Mouse (Mus musculus) brown adipose tissue, adult 24 weeks (tissue): Measurements from ENCODE around the gene Ush2a. TPM values are rescaled to one million over a fixed set of nuclear protein-coding genes. Genes with fewer than 3 reads are reported as not detected.
A peak's percentile ranks its signal among the peaks of the same experiment; 100 is the strongest.

Experiments
- H3K27ac ChIP-seq: fragments of 200-500 bp; replicated peaks from 2 replicates; pipeline ENCODE4 v1.5.1; 2012; ENCODE audit warnings: low read depth, mild to moderate bottlenecking, low read length
- H3K4me1 ChIP-seq: fragments of 200-500 bp; 2 replicates; pipeline ENCODE4 v1.6.1; 2012; ENCODE audit warnings: low read length, mixed read lengths; ENCODE audit not compliant: control insufficient read depth, insufficient read depth, insufficient read length
- H3K4me3 ChIP-seq: fragments of 200-500 bp; 2 replicates; pipeline ENCODE4 v1.5.1; 2012; ENCODE audit warnings: low read depth, mild to moderate bottlenecking, low read length, moderate library complexity; ENCODE audit not compliant: insufficient read depth
- polyA plus RNA-seq: library from polyadenylated mRNA; stranded (reverse); fragments of >200 nt; gene quantifications from 2 replicates; pipeline ENCODE4 v1.2.4, GENCODE M21; 2012; ENCODE audit not compliant: missing spikeins, insufficient read depth, insufficient read length

Gene Ush2a
- polyA plus RNA-seq, 1 experiment = not detected

DNA sequence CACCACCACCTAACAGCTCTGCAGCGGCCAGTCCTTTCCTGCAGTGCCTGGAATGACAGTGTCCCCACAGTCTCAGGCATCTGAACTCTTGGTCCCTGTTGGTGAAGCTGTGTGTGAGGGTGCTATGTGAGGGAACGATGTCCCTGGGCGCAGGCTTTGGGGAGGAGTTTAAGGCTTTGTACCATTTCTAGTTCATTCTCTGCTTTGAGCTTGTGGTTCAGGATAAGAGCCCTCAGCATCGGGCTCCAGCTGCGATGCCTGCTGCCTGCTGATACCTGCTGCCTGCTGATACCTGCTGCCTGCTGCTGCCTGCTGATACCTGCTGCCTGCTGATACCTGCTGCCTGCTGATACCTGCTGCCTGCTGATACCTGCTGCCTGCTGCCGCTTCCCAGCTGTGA, 711.3 kb downstream of the Ush2a start:
- no peak overlapping the region for H3K4me3 ChIP-seq
- H3K27ac ChIP-seq = no peak overlapping the region
- H3K4me1 ChIP-seq = no peaks in the 10 kb centered on the region

- no peaks in the 10 kb centered on the region for H3K4me1 ChIP-seq
- H3K4me3 ChIP-seq = no peak overlapping the region
- no peak overlapping the region for H3K27ac ChIP-seq
These were observed 712.1 kb downstream of the Ush2a start for GRCm38 (mm10) chr1:188973926-188974325.

- Histone ChIP-seq H3K4me3 (no peak overlapping the region), H3K4me1 (no peaks in the 10 kb centered on the region), H3K27ac (no peak overlapping the region)
These were observed 718.2 kb downstream of the Ush2a start for GRCm38 (mm10) chr1:188980050-188980449.

DNA sequence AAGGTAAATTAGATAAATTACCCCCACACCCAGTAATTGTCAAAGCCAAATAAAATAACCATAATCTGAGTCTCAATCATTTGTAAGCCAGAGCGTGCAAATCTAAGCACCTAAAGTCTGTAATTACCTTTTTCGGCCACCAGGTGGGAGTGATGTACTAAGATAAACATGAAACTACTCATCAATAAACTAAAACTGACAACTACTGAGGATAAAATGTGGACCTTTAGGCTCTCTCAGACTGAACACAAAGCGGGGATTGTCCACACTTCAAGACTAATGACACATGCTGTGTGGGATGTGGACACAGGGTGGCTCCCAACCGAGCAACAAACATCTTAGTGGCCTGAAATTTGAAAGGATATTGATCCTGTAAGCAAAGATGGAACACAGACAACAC, 731.4 kb downstream of the Ush2a start:
- H3K4me1 ChIP-seq = no peaks in the 10 kb centered on the region
- H3K4me3 ChIP-seq = no peak overlapping the region
- no peak overlapping the region for H3K27ac ChIP-seq

- Histone ChIP-seq H3K4me1 (peaks cover 3% of the 10 kb centered on the region; the same call in 1 of the 2 replicates), H3K4me3 (no peak overlapping the region), H3K27ac (no peak overlapping the region)
These were observed 736.1 kb downstream of the Ush2a start for GRCm38 (mm10) chr1:188997921-188998320.

DNA sequence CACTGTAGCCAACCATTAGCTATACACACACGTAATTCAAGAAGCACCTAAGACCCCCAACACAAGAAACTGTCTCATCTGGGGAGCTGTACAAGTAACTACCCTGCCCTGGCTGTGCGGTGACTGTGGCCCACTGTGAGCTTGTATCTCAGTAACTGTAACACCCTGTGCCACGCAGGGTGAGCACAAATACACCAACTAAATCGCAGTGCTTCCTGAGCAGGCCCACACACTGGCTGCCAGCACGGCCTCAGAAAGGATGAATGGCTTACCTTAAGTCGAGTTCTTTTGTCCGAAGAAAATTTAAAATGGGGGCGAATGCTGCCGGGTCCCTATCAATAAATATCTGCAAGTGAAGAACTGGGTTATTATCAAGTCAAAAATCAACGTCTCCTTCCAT, 738.2 kb downstream of the Ush2a start:
- Histone ChIP-seq H3K4me1 (peaks cover 8% of the 10 kb centered on the region), H3K4me3 (no peak overlapping the region), H3K27ac (no peak overlapping the region)

- no peak overlapping the region for H3K4me3 ChIP-seq
These were observed 740.0 kb downstream of the Ush2a start for GRCm38 (mm10) chr1:189001815-189002214.

DNA sequence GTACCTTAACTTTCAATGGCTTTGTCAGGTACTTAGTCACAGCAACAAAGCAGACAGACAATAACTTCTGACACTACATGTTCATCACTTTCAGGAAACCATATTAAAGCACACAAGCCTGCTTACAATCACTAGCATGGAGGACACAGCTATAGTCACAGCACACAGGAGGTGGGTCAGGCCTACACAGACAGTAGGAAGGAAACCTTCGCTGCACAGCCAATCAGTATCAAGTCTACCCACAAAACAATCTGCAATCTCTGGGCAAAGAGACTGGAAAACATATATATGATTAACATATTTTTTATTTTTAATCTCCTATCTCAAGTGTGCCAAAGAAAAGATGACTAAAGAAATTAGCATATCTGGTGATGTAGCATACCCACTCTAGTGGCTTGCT, 743.0 kb downstream of the Ush2a start:
- Histone ChIP-seq H3K4me3 (no peak overlapping the region), H3K27ac (no peak overlapping the region), H3K4me1 (peaks cover 10% of the 10 kb centered on the region)

More at GRCm38 (mm10) chr1:189001815-189002214, 740.0 kb downstream of the Ush2a start:
- H3K4me1 ChIP-seq = peaks cover 10% of the 10 kb centered on the region
- H3K27ac ChIP-seq = no peak overlapping the region

GRCm38 (mm10) chr1:189006267-189006666, 744.4 kb downstream of the Ush2a start:
- Histone ChIP-seq H3K27ac (0 out of 2 replicates have a peak overlapping the region, but pooled peaks have one; percentile 4), H3K4me1 (peaks cover 10% of the 10 kb centered on the region), H3K4me3 (peak overlapping the region; percentile 84; the same call in 1 of the 2 replicates)

DNA sequence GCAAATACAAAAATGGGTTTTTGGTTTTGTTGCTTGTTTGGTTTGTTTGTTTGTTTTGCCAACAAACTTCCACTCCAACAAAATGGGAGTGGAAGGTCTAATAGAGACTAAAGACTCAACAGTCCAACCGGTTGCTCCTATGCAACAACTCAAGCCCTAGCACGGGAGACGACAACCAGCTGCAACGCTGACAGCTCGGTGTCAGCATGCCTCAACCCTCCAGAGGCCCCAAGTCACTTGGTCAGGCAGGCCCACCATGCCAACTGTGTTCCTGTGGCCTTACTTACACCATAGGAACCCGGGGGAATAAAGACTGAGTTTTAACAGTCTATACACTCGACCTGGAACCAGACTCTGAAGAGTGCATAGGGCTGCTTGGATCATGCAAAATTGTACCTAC, 745.0 kb downstream of the Ush2a start:
- Histone ChIP-seq H3K4me1 (peaks cover 10% of the 10 kb centered on the region), H3K4me3 (peak overlapping the region; percentile 84), H3K27ac (peak overlapping the region; percentile 83)

DNA sequence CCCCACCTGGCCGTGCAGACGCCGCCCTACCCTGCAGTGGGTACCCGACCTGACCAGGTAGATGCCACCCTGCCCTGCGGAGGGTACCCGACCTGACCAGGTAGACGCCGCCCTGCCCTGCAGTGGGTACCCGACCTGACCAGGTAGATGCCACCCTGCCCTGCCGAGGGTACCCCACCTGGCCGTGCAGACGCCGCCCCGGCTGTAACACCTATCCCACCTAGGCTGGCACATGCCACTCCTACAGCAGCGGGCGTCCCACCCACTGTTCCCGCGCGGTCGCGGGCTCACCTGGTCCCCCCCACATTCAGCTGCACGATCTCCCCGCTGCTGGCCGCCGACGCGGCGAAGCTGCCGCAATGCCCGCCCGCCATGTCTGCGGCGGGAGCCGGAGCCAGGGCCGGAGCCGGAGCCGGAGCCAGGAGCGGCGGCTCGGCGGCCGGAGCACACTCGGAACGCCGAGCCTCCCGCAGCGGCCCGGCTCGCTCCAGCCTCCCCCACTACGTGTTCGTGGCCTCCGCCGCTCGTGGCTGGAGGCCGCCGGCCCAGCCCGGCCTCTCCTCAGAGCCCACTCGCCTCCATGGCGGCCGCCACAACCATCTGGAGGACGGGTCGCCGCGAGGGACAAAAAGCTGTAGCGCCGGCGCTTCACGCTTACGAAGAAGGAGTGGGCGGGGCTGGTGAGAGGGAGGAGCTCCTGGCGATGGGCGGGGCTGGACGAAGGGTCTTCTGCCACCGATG, 745.6 kb downstream of the Ush2a start, which contains the start of gene Kctd3:
Kctd3 (minus strand) TSS at position 603 of the 741 bp plus-strand sequence.
- Histone ChIP-seq H3K4me3 (peak within 1 kb of the TSS; percentile 84), H3K4me1 (peaks cover 7% of the 10 kb centered on the region), H3K27ac (peak within 1 kb of the TSS; percentile 83)

DNA sequence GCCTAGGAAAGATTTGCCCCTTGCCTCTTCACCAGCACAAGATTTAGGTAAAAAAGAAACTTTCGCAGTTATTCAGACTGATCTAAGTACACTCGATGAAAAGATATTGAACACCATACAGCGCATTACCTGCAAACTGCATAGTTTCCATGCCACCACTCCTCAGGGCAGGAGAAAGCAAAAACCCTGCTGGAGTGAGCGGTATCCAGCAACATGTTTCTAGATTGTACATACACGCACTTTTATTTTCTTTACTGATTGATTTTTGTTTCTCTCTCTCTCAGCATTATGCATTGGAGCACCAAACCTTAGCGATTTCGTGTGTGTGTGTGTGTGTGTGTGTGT, 746.1 kb downstream of the Ush2a start:
- H3K27ac ChIP-seq = no peak overlapping the region
- peaks cover 7% of the 10 kb centered on the region for H3K4me1 ChIP-seq
- H3K4me3 ChIP-seq = peak overlapping the region; percentile 84

DNA sequence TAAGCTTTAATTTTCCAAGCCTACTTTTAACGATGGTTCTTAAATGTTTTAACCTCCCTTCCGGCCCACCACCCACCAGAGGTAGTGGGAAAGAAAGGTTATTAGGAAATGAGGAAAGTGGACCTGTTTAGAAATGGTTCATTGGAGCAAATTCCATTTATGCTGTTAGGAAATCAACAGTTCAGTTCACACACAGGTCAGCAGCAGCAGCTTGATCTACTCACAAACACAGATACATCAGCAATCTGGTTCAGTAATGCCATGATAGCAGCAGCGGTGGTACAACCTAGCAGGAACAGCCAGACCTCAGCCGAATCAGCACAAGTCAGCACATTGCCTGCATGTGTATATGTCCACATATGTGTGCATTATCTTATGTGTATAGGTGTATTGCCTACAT, 748.8 kb downstream of the Ush2a start:
- no peak overlapping the region for H3K27ac ChIP-seq
- 0 out of 2 replicates have a peak, but pooled peaks cover 2% of the 10 kb centered on the region for H3K4me1 ChIP-seq
- H3K4me3 ChIP-seq = no peak overlapping the region

- H3K27ac ChIP-seq = no peak overlapping the region
- no peaks in the 10 kb centered on the region for H3K4me1 ChIP-seq
- no peak overlapping the region for H3K4me3 ChIP-seq
These were observed 751.2 kb downstream of the Ush2a start for GRCm38 (mm10) chr1:189012846-189013586.

DNA sequence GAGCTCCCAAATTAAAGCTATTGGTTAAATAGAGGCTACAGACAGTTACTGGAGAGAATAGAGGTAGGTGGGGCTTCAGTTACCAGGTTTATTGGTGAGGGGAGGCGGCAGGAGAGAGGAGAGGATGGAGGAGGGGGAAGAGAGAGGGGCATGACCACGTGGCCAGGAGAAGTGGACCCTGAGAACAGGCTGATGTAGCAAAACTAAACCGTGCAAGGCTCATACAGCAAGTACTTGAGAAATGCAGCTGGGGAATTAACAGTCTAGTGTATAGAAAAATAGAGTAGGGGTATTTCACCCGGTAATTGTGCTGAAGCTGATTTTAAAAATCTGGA, 751.7 kb downstream of the Ush2a start:
- Histone ChIP-seq H3K4me3 (no peak overlapping the region), H3K27ac (no peak overlapping the region), H3K4me1 (no peaks in the 10 kb centered on the region)
